8 mouse cellular contexts compared by ENCODE assay signal in the genomic region with DNA sequence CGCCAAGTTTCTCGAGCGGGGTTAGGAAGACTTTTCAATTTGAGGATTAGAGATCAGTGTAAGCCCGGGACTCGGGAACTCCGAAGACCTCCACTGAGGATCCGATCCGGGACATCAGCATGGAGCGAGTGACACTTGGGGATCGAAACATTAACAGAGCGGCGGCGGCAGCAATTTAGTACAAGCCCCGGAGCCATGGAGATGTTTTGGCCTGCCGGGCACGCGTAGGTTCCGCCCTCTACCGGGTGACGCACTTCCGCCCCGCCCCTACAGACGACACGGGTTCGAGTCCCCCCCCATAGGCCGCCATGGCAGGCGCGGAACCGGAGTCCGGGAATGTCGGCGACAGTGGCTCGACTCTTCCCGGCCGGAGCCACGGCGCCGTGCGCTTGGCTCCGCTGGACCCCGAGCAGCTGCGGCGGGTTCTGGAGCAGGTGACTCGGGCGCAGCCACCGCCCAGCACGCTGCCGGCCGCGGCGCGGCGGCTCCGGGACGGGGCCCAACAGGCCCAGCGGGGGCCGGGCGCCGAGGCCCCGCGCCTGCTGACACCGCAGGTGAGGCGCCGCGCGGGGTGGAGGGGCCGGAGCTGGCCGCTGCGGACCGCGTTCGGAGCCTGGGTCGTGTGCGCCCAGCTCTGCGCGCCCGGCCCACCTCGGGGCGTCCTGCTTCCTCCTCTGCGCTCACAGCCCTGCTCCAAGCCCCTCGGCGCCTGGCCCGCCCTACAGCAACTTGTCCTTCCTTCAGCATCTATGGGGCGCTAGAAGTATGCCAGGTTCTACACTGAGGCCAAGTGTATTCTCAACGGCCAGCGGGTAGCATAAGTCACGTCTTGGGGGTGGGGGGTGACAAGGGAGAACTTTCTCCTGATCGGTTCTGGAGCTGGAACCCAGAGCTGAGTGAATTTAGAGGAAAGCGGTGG. TPM values are rescaled to one million over a fixed set of nuclear protein-coding genes. Genes with fewer than 3 reads are reported as not detected.
DNase-seq lines count a peak whose midpoint lies in the region; ATAC-seq and TF ChIP-seq lines count a peak whose summit lies in the region.

A gene (plus strand): TSS at position 244 of the 919 bp plus-strand sequence.

- H3K4me1 ChIP-seq in hindbrain, embryonic 16.5 days (ENCODE audit: control insufficient read depth, insufficient read depth, low read depth, low read length) = peaks cover 12% of the 10 kb centered on the region

- H3K27me3 ChIP-seq in hindbrain, embryonic 16.5 days (replicated peaks; ENCODE audit: control insufficient read depth, insufficient read depth, low read length) = peaks cover 9% of the 10 kb centered on the region

- H3K79me2 ChIP-seq in macrophage (ENCODE audit: inconsistent target) = peaks cover 32% of the 10 kb centered on the region; the same call in 1 of the 2 replicates

- ATAC-seq in hindbrain, embryonic 16.5 days = peak; percentile 90

- WGBS in hindbrain, embryonic 16.5 days = 1% methylated on average over 76 of the region's 89 CpGs
- WGBS in macrophage (ENCODE audit: missing documents) = under 1% methylated on average over 53 of the region's 89 CpGs

- no peaks in the 10 kb centered on the region for H3K9me3 ChIP-seq in hindbrain, embryonic 16.5 days (ENCODE audit: control insufficient read depth, low read length)

- peak within 1 kb of the TSS; percentile 75 for H3K4me2 ChIP-seq in hindbrain, embryonic 16.5 days (ENCODE audit: low read length)

- peak; percentile 55 for DNase-seq in T-cell, adult 2 months (ENCODE audit: low spot score)
- DNase-seq in cerebellum, postnatal 4 days (ENCODE audit: low spot score in 2 of 2) = peak; percentile 80 to 83
- DNase-seq in gastrocnemius, adult 18-20 months (ENCODE audit: low spot score) = peak; percentile 87
- peak; percentile 87 to 88 for DNase-seq in left cerebral cortex, adult 2 months (ENCODE audit: extremely low spot score in 1 of 2, low spot score in 2 of 2)
- DNase-seq in right cerebral cortex, adult 18-20 months = peak; percentile 91
- DNase-seq in urinary bladder, adult 2 months (ENCODE audit: low spot score) = peak; percentile 85

- no peak for TF ChIP-seq CTCF in left cerebral cortex, adult 2 months (IDR thresholded peaks at IDR 0.05)

- intact Hi-C loops in left cerebral cortex, adult 2 months (cut with DNase I) = loop anchor here (2.0 kb wide), 1 partner anchor 39 kb away; a partner anchor contains a TSS

- peaks cover 3% of the 10 kb centered on the region; the same call in 1 of the 2 replicates for H3K36me3 ChIP-seq in hindbrain, embryonic 16.5 days (ENCODE audit: control insufficient read depth, insufficient read depth, low read length)
- no peaks in the 10 kb centered on the region for H3K36me3 ChIP-seq in macrophage (ENCODE audit: inconsistent target)

- peak within 1 kb of the TSS; percentile 96 for H3K9ac ChIP-seq in hindbrain, embryonic 16.5 days (ENCODE audit: low read depth, low read length)

- H3K4me3 ChIP-seq in hindbrain, embryonic 16.5 days (ENCODE audit: low read length) = peak within 1 kb of the TSS; percentile 80
- H3K4me3 ChIP-seq in left cerebral cortex, adult 2 months = peak within 1 kb of the TSS; percentile 66
- H3K4me3 ChIP-seq in macrophage (ENCODE audit: inconsistent target) = peak within 1 kb of the TSS; percentile 59

- peak within 1 kb of the TSS; percentile 79 for H3K27ac ChIP-seq in hindbrain, embryonic 16.5 days (ENCODE audit: low read depth, low read length)
- peak within 1 kb of the TSS; percentile 91 for H3K27ac ChIP-seq in left cerebral cortex, adult 2 months
- H3K27ac ChIP-seq in macrophage = peak within 1 kb of the TSS; percentile 60

RNA-seq across cellular contexts. Expression of the gene that starts here (rescaled TPM):
- 1 to 10 TPM; 6.8 to 8.0 TPM for total RNA-seq in gastrocnemius, adult 18-20 months (2021)
- 3.6 and 3.7 TPM in 2 replicates for polyA plus RNA-seq in hindbrain, embryonic 16.5 days (2015; fragmentation: Nextera tagmentation; extraction: Ambion mirVana)
- 10 to 100 TPM; 11.4 to 12.3 TPM for total RNA-seq in left cerebral cortex, adult 2 months (2021)
- total RNA-seq in macrophage (2018; cell fraction: chromatin; rRNA removed) = 10 to 100 TPM; 16.2 to 68.1 (median 35.9) TPM
- total RNA-seq in macrophage (2018; cell fraction: cytosol; rRNA removed) = 10 to 100 TPM in 13 of 26 experiments, 1 to 10 TPM in 13; 3.2 to 13.5 (median 10.4) TPM
- 10 to 100 TPM in 25 of 26 experiments, 1 to 10 TPM in 1; 9.0 to 46.7 (median 24.5) TPM for total RNA-seq in macrophage (2018; cell fraction: nucleus; rRNA removed)
- 7.8 to 12.1 TPM (median 10.8 TPM) in 3 replicates for polyA plus RNA-seq in macrophage (2018)
- polyA plus RNA-seq in urinary bladder, adult 2 months (2012; rRNA removed) = 8.5 and 10.1 TPM in 2 replicates

Comparison
In these comparisons a context has a peak if more than half of its experiments do, and no peak if none do; other contexts are left out.
1. Peak in every context shown above with its lines: DNase-seq, ATAC-seq, H3K4me3 ChIP-seq and H3K27ac ChIP-seq.